Mouse (Mus musculus) mature B cell (primary cell): Measurements from ENCODE around the gene Pusl1.

Source experiments
- in situ Hi-C: fragments of 300-500 bp; cut with MboI; formaldehyde crosslinking; loops from 2 replicates; pipeline ENCODE4 v1.14.3; 2019

Gene Pusl1

DNA sequence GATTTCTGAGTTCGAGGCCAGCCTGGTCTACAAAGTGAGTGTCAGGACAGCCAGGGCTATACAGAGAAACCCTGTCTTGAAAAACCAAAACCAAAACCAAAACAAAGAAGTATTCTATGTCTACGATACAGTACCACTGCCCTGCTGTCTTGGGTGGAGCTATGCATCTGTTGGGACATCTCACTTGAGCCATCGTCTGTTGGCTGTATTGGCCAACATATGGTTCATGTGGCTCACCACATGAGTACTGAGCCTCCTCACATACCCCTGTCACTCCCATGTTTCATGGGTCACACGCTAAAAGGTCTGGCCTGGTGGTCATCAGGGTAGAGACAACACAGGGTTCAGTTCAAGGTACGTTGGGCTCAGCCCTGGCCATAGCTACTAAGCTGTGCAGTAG, 5.3 kb downstream of the Pusl1 start:
- in situ Hi-C loops, result no loop called here

DNA sequence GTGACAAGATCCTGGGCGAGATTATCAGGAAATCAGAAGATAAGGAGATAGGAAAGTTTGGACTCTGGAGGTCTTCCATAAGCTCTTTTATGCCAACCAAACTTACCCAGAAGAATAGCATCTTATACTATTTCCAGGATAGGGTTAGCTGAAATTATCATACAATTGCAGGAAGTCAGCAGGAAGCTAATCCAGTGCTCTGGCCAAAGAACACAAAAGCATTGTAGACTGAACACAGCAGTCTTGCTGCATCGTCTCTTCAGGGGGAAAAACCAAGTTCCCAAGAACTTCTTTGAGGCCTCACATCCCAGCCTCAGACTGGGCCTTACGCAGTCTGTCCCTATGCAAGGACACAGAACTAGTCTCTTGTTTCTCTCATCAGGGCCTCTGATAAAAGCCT, 8.0 kb downstream of the Pusl1 start:
- in situ Hi-C loops, result no loop called here

DNA sequence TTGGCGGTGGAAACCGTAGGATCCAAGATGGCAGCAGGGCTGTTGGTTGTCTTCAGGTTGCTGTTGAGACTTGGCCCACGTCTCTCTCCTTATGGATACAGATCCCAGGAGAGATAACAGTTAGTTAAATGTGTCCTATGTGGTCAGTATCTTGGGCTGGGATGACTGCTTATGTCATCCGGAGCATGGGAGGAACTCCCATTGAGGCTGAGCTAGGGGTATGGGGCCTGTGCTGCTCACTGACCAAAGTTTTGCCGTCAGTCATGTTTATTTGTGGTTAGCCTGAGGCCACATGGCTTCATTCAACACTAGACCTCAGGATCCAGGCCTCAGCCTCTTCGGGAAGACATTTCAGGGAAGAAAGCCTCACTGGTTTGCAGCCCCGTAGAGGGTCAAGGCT, 20.2 kb downstream of the Pusl1 start:
- in situ Hi-C loops, result no loop called here

DNA sequence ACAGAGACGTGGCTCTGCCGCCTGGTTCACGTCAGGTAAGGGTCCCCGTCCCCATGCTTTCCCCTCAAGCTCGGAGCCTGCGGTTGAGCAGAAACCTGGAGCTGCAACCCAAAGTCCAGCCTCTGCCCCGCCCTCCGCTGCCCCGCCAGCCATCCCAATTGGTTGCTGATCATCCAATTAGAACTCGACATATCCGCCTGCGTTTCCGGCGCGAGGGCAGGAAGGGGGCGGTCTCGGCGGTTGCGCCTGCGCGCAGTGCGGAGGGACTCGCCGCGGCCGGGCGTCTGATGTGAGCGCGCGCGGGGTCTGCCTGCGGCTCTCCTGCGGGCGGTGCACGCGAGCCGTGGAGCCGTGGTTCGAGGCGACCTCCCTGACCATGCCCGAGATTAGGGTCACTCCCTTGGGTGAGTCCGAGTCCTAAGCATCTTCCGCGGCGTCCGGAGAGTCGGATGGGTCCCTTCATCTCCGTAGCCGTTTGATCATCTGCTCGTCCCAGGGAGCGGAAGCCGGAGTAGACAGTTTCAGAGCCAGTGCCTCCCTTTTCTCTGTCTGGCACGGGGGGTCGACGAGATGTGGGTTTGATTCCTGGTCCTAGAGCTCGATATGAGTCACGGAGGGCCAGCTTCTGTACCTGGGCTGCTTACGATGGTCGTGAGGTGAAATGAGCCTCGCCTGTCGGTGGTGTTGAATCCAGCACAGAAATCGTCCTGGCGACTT, 22.1 kb downstream of the Pusl1 start, which contains the start of the genes Cptp and Ints11:
TSS of gene Cptp (minus strand) at position 124 of the 717 bp plus-strand sequence.
TSS of gene Ints11 (plus strand) at position 230 of the 717 bp plus-strand sequence.
- in situ Hi-C loops, result no loop called here

DNA sequence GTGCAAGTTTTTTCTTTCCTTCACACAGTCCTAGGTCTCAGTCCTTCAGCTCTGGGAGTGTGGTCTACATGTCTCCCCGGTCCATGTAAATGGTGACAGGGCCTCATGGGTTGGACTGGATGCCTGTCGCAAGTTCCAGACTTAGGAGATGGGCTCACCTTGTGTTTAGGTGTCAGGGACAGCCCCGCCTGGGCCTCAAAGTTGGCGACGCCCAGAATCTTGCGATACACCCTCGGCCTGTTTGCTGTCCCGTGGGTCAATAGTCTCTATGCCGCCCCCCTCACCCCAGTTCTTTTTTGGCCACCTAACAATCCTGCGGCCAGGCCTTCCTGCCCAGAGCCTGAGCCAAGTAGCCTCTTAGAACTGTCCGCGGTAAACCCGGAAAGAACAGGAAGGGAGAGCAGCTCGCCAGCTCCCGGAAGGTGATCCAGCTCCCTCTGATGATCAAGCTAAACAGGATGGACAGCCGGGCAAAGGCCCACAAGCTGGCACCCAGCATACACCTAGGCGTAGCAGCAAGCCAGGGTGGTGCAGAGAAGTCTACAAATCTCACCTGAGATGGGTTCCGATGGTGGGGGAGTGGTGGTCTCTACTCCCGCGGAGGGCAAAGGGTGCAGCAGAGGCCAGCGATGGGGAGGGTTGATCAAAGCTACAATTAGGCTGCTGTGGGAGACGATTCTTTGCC, 22.8 kb downstream of the Pusl1 start:
- in situ Hi-C loops, result no loop called here

DNA sequence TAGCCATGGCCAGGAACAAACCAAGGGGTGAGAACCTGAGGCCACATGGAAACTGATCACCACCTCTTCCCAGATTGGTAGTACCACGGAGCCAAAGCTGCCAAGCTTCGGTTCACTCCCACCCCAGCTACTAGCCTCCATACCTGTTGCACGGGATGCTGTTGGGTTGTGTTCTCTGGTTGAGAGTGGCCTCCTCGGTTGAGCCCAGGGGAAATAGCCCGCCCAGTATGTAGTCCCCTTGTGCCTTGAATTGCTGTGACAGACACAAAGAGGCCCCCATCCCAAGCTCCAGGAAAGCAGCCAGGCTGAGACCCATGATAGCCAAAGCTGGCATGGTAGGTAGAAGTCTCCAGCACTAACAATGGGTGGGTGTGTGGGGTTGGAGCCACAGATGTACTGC, 28.6 kb downstream of the Pusl1 start, which contains the start of gene Tas1r3:
TSS of gene Tas1r3 (minus strand) at position 362 of the 400 bp plus-strand sequence.
- in situ Hi-C loops, result no loop called here

DNA sequence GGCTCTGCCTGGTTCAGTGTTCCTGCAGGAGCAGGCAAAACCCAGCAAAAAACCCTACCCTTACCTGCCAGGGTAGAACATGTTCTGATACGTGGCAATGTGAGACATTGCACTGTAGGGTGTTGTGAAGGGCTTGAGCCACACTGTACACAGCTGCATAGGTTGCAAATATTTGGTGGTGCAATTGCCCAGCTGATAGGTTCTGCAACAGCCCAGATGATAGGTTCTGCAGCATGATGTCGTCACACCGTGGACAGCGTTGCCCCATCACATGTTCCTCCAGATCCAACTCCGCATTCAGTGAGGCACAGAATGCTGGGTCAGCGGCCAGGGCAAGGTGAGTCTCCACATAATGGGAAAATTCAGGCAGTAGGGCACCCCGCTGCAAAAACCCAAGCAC, 29.8 kb downstream of the Pusl1 start:
- in situ Hi-C loops, result no loop called here

DNA sequence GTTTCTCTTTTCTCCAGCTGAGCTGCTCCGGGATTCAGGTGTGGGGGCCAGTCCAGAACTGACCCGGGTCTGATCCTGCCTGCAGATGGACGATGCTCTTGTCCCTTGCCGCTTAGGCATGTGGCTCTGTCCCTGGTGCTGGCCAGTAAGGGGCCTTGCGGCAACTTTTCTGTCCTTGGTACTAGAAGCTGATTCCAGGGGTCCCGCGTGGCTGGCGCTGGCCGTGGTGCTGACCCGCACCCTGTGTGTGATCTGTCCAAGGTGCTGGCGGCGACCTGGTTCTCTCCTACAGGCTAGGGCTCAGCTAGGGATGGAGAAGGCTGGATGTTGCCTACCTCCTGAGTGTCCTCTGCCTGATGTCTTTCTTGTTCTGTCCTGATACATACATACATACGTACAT, 32.3 kb downstream of the Pusl1 start:
- in situ Hi-C loops, result no loop called here

DNA sequence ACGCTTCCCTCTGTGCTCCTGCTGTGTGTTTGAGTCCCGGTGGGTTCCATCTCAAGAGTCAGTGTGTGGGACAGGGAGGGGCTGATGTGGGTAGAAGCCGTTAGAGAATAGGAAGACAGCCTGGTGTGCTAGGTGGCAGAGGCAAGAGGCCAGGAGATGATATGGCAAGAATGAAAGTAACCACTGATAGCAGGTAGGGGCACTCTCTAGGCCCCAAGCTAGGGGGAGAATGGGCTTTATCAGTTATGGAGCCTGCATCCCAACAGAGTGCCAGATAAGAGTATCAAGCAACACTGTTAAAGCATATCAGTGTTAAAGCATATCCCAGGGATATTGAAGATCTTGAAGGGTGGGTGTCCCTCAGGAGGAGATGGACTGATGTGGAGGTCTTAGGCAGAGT, 34.7 kb downstream of the Pusl1 start:
- in situ Hi-C loops, result no loop called here

DNA sequence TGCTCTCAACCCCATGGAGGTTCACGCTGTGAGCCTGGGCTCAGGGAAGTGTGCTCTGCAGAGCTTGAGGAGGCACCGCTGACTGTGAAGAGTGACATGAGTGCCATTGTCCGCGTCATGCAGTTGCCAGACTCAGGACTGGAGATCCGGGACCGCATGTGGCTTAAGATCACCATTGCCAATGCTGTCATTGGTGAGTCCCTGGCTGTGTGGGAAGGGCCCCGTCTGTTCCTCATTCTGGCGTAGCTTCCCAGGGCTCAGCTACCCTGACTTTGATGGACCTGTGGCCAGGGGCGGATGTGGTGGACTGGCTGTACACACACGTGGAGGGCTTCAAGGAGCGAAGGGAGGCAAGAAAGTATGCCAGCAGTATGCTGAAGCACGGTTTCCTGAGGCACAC, 35.5 kb downstream of the Pusl1 start:
- in situ Hi-C loops, result no loop called here

DNA sequence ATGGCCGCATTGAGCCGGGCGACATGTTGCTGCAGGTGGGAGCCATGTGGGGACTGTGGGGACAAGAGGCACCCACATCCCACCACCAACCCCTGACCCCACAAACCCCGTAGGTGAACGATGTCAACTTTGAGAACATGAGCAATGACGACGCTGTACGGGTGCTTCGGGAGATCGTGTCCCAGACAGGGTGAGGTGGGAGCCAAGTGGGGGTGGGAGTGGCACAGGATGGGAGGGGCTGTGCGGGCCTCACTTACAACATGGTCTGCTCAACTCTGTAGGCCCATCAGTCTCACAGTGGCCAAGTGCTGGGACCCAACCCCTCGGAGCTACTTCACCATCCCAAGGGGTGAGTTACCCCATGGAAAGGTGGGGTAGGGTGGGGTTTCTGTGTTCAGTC, 36.6 kb downstream of the Pusl1 start:
- in situ Hi-C loops, result no loop called here

DNA sequence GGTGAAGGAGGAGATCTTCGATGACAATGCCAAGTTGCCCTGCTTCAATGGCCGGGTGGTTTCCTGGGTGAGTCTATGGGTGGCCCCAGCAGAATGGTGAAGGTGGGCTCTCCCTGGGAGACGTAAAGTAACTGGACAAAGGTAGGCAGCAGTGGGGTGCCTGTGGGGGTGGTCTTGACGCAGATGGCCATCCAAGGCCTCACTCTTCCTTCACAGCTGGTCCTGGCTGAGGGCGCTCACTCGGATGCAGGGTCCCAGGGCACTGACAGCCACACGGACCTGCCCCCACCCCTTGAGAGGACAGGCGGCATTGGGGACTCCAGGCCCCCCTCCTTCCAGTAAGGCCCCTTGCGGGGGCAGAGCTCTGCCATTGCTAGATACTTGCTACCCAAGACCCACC, 38.2 kb downstream of the Pusl1 start:
- in situ Hi-C loops, result no loop called here

DNA sequence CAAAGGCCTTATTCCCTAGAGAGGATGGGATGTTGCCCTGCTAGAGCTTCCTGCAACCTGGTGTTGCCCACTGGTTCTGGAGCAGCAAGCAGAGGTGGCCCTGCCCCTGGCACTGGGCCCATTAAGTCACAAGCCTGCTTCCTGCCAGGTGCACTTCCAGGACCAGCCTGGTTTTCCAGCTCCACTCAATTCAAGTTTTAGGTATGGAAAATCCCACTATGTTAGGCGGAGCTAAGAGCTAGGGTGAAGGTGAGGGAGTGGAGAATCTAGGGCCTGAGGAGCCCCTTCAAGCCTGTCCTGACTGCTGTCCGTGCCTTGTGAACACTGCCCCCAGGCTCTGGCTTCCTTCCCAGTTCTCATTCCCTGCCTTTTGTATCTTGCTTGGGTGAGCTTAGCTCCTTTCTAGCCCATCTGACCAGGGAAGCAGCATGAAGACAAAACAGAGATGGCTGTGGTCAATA, 39.6 kb downstream of the Pusl1 start:
- in situ Hi-C loops, result no loop called here

DNA sequence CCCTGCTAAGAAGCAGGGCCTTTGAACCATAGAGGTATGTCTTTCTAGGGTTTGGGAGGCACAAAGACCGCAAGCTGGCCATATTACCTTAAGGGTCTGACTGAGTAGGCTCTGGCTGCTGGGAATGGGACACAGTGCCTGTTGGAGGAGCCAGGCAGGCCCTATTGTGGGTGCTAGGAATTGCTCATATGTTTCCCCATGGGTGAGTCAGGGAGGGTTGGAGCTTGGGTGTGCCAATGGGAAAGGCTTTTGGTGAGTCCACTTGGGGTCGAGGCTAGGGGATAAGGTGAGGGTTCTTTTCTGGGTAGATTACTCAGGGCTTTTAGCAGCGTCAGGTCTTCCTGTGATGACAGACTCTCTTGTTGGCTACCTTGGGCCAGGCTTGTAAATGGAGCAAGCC, 40.2 kb downstream of the Pusl1 start:
- in situ Hi-C loops, result no loop called here

DNA sequence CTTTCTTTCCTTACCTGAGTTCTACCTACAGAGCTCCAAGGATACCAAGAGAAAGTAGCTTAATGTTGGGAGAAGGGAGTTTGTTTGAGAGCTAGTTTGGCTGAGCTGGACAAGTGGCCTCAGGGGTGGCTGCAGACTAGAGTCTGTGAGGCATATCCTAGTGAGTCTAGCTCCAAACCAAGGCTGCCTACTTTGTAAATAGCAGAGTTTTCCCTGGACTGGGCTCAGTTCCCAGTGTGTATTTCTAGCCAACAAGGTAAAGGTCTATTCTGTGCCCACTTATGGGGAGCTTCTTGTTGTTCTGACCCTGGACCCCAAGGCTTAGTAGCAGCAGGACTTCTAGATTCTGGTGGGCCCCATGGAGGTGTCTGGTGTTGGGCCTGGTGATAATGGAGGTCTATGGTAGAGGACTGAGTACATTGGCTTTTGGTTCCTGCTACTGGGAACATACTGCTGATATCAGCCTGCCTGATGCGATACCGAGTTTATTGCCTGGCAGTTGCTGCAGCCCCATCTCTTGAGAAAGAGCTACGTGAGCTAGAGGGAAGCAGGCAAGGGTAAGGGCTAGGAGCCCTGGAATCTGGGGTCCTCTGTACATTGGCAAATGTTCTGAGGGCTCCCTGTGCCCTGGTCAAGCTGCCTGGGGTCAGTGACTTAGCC, 41.7 kb downstream of the Pusl1 start:
- in situ Hi-C loops, result no loop called here

DNA sequence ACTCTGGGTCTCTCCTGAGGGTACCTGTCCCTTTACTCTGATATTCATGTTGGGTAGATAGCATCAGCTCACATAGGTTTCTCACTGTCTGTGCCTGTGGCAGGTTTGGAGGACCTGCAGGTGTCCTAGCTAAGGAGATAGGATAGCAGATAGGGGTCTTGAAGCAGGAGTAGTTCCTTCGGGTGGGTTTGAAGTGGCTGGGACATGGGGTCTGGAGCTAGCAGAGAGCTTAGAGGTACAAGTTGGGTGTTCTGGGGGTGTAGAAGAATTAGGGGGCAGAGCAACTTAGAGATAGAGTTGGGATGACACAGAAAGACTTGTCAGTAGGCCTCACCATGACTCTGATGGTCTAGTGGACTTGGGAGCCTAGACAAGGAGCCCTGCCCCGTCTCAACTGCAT, 42.2 kb downstream of the Pusl1 start:
- in situ Hi-C loops, result no loop called here

DNA sequence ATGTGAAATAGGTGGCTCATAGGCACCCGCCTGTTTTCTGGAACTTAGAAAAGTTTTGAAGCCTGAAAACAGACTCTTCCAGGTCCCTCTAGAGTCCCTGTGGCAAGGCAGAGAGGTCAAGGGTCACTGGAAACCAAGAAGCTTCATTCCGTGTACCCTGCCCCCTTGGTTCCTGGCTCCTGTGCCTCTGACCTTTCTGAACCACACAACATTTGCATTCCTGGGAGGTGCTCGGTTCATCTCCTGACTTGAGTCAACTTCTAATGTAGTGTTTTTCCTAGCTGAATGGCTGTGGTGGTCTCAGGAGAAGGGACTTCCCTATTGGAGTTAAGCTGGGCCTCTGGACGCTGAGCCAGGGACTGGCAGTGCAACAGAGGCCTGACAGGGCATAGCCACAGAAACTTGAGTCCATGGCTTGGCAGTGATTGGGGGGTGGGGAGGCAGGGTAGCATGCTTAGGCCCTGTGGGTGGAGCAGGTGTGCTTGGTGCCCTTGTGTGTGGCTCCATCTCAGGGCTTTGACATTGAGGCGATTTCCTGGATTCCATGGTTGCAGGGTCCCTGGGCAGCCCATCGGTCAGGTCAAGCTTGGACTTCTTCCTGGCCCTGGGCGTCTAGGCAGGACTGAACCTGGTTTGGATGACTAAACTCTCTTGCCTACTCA, 43.0 kb downstream of the Pusl1 start:
- in situ Hi-C loops, result no loop called here

DNA sequence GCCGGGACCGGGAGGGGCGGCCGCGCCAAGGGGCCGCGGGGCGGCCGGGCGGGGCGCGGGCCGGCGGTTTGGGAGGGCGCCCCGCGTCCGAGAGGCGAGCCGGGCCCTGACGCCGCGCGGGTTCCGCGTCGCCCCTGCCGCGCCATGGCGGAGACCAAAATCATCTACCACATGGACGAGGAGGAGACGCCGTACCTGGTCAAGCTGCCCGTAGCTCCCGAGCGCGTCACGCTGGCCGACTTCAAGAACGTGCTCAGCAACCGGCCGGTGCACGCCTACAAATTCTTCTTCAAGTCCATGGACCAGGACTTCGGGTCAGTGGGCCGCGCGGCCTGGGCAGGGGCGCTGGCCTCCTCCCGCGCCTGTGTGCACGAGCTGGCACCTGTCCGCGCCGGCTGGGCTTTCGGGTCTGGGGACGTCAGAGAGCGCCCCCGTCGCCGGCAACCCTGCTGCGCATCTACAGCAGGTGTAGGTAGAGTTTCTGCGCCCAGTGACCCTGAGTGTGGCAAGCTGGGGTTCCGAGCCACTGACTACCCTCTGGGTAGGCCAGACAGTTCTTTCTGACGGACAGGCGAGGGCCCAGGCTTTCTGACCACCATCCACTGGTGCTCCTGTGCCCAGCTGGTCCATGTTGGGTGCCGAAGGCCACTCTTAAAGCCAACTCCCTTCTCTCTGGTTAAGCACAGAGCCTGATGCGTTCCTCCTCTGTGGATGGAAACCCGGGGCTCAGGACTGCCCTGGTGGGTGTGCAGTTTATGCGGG, 43.8 kb downstream of the Pusl1 start:
- in situ Hi-C loops, result no loop called here

DNA sequence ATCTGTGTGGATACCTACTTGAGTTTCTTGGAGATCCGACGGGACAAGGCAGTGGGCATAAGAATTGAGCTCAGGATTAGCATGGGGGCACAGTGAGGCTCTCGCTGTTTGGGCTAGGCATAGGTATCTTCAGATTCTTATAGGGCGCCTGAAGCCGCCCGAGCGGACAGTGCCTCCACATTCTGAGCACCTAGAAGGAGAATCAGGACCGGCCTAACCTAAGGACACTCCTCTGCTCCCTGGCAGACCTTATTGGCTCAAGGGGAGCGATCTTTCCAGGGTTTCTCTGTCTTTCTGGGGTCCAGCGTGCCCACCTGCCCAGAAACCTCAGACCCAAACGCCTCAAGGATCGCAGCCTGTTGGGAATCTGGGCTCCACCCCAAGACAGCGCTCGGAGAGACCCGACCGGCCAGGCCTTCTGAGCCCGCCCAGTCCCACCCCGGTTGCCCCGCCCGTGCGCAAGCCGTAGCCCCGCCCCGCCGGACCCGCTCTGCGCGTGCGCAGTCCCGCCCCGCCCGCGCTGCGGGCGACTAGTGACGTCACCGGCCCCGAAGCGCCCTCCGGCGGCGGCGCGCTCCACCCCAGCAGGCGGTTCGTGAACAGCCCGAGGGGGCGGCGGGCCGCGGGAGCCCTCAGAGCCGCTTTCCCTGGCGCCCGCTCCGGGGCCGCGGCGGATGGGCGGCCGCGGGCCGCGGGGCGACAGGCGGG, 44.6 kb downstream of the Pusl1 start, which contains the start of gene Dvl1:
TSS of gene Dvl1 (plus strand) at position 532 of the 708 bp plus-strand sequence.
- in situ Hi-C loops, result no loop called here

DNA sequence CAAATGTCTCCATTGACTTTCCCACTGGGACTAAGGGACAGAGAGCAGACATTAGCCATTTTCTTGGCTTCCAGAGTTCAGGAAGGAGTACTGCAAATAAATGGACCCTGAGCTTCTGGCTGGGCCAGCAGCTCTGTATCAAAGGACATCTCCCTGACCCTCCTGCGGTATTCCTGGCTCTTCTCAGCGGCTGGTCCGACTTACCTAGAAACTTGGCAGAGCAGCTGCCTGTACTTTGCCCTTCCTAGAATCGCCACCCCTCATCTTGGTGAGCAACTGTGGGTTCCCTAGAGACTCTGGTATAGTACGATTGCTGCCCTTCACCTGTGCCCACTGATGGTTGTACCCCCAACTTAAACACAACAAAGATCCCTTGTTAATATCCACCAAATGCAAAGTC, 48.4 kb downstream of the Pusl1 start:
- in situ Hi-C loops, result no loop called here
